In genomic region chr5:104460456-104460838, GRCm38 (mm10) we compare ENCODE assay signal across 7 mouse cellular contexts. TPM values are rescaled to one million over a fixed set of nuclear protein-coding genes. Genes with fewer than 3 reads are reported as not detected.
A peak's percentile ranks its signal among the peaks of the same experiment; 100 is the strongest.
DNase-seq lines count a peak whose midpoint lies in the region; ATAC-seq and TF ChIP-seq lines count a peak whose summit lies in the region.

No protein-coding gene starts in this region.

- no peak for TF ChIP-seq EP300 in stomach, postnatal 0 days (optimal IDR thresholded peaks at IDR 0.05)

- H3K4me1 ChIP-seq in megakaryocyte, embryonic 14.5 days: peaks cover 21% of the 10 kb centered on the region
- H3K4me1 ChIP-seq in heart, embryonic 14.5 days (ENCODE audit: control insufficient read depth in 2 of 2, insufficient read depth in 2 of 2, low read length in 2 of 2): peaks cover 0 to 11% of the 10 kb centered on the region in 2 experiments; a peak in 2 of 4 replicates
- no peaks in the 10 kb centered on the region for H3K4me1 ChIP-seq in liver, embryonic 11.5 days (replicated peaks; ENCODE audit: control insufficient read depth, insufficient read depth, low read length)
- no peaks in the 10 kb centered on the region for H3K4me1 ChIP-seq in stomach, postnatal 0 days (replicated peaks; ENCODE audit: control insufficient read depth, insufficient read depth)

- ATAC-seq in megakaryocyte, adult 5-6 weeks (ENCODE audit: poor library complexity, severe bottlenecking): no peak
- ATAC-seq in heart, embryonic 14.5 days (ENCODE audit: insufficient number of reproducible peaks, insufficient read depth, low FRiP score, low read depth): no peak
- no peak for ATAC-seq in liver, embryonic 11.5 days (replicated peaks; ENCODE audit: low FRiP score)
- ATAC-seq in stomach, postnatal 0 days (ENCODE audit: low FRiP score, low TSS enrichment): no peak

- no peak for DNase-seq in liver, embryonic 11.5 days (ENCODE audit: low spot score)
- no peak for DNase-seq in stomach, postnatal 0 days (ENCODE audit: low spot score)
- DNase-seq in yolk sac, embryonic 10.5 days (ENCODE audit: low spot score): no peak
- no peak for DNase-seq in layer of hippocampus, adult 11-12 months (ENCODE audit: low spot score)

- H3K4me2 ChIP-seq in heart, embryonic 14.5 days (ENCODE audit: low read length): peak overlapping the region; percentile 84
- H3K4me2 ChIP-seq in liver, embryonic 11.5 days: peak overlapping the region; percentile 78
- H3K4me2 ChIP-seq in stomach, postnatal 0 days (replicated peaks; ENCODE audit: low read depth): peak overlapping the region; percentile 85

- peak overlapping the region; percentile 97 for H3K9ac ChIP-seq in heart, embryonic 14.5 days (ENCODE audit: low read length)
- peak overlapping the region; percentile 63; the same call in 1 of the 2 replicates for H3K9ac ChIP-seq in liver, embryonic 11.5 days (ENCODE audit: low read depth, low read length)
- H3K9ac ChIP-seq in stomach, postnatal 0 days (ENCODE audit: low read length): peak overlapping the region; percentile 91

- TF ChIP-seq CTCF in stomach, postnatal 0 days (IDR thresholded peaks at IDR 0.05; ENCODE audit: low read depth): no peak

- H3K9me3 ChIP-seq in megakaryocyte, embryonic 14.5 days: peaks cover 5% of the 10 kb centered on the region
- H3K9me3 ChIP-seq in heart, embryonic 14.5 days (ENCODE audit: control insufficient read depth, low read length): 0 out of 2 replicates have a peak, but pooled peaks cover 3% of the 10 kb centered on the region
- H3K9me3 ChIP-seq in liver, embryonic 11.5 days (ENCODE audit: control insufficient read depth, low read length): no peaks in the 10 kb centered on the region
- H3K9me3 ChIP-seq in stomach, postnatal 0 days (ENCODE audit: control insufficient read depth, low read length): no peaks in the 10 kb centered on the region

- peak overlapping the region; percentile 99 for H3K4me3 ChIP-seq in megakaryocyte, embryonic 14.5 days (replicated peaks)
- peak overlapping the region; percentile 92 to 93 for H3K4me3 ChIP-seq in heart, embryonic 14.5 days (ENCODE audit: control insufficient read depth in 1 of 2, insufficient read depth in 1 of 2, low read depth in 1 of 2, low read length in 2 of 2)
- H3K4me3 ChIP-seq in liver, embryonic 11.5 days (ENCODE audit: low read depth, low read length): peak overlapping the region; percentile 68
- peak overlapping the region; percentile 73 for H3K4me3 ChIP-seq in stomach, postnatal 0 days (ENCODE audit: low read depth, low read length)

- WGBS in heart, embryonic 14.5 days: 30% methylated on average over 3 of the region's 3 CpGs
- WGBS in liver, embryonic 11.5 days: 41% methylated on average over 3 of the region's 3 CpGs
- WGBS in stomach, postnatal 0 days: 21% methylated on average over 3 of the region's 3 CpGs

- H3K27me3 ChIP-seq in megakaryocyte, embryonic 14.5 days (replicated peaks): peaks cover 14% of the 10 kb centered on the region
- no peaks in the 10 kb centered on the region for H3K27me3 ChIP-seq in heart, embryonic 14.5 days (ENCODE audit: control insufficient read depth, insufficient read depth, low read length)
- H3K27me3 ChIP-seq in liver, embryonic 11.5 days (replicated peaks; ENCODE audit: control insufficient read depth, insufficient read depth, low read length): peaks cover 12% of the 10 kb centered on the region; the same call in 1 of the 2 replicates
- H3K27me3 ChIP-seq in stomach, postnatal 0 days (ENCODE audit: control insufficient read depth, insufficient read depth, low read length): no peaks in the 10 kb centered on the region

- H3K27ac ChIP-seq in heart, embryonic 14.5 days (replicated peaks in 1 of 2; ENCODE audit: control insufficient read depth in 1 of 2, insufficient read depth in 1 of 2, low read depth in 2 of 2, low read length in 2 of 2): peak overlapping the region; percentile 28 to 82; a peak in 2 of 4 replicates
- H3K27ac ChIP-seq in liver, embryonic 11.5 days (ENCODE audit: low read depth, low read length): no peak overlapping the region
- peak overlapping the region; percentile 95; the same call in 1 of the 2 replicates for H3K27ac ChIP-seq in stomach, postnatal 0 days (replicated peaks)

- H3K36me3 ChIP-seq in megakaryocyte, embryonic 14.5 days (replicated peaks; ENCODE audit: low read length): peaks cover 26% of the 10 kb centered on the region
- H3K36me3 ChIP-seq in heart, embryonic 14.5 days (ENCODE audit: control insufficient read depth, insufficient read depth, low read length): peaks cover 12% of the 10 kb centered on the region
- peaks cover 2% of the 10 kb centered on the region; the same call in 1 of the 2 replicates for H3K36me3 ChIP-seq in liver, embryonic 11.5 days (ENCODE audit: control insufficient read depth, insufficient read depth, low read length)
- H3K36me3 ChIP-seq in stomach, postnatal 0 days (ENCODE audit: control insufficient read depth, insufficient read depth, low read length): peaks cover 4% of the 10 kb centered on the region; the same call in 1 of the 2 replicates

RNA-seq across cellular contexts. Expression of gene Pkd2, which starts 1.2 kb away (rescaled TPM):
- 0.92 and 1.2 TPM in 2 replicates for polyA plus RNA-seq in megakaryocyte, embryonic 14.5 days (2012; ENCODE audit: insufficient read depth, low replicate concordance)
- total RNA-seq in megakaryocyte, adult 5-6 weeks (2015): 1.8 and 3.0 TPM in 2 replicates
- total RNA-seq in megakaryocyte, adult 5-6 weeks (2017): 3.3 and 3.4 TPM in 2 replicates
- 14.6 and 15.3 TPM in 2 replicates for polyA plus RNA-seq in heart, embryonic 14.5 days (2014; fragmentation: Nextera tagmentation; extraction: Ambion mirVana)
- polyA plus RNA-seq in liver, embryonic 11.5 days (2014; fragmentation: Nextera tagmentation; extraction: Ambion mirVana): 6.8 and 6.9 TPM in 2 replicates
- 5.5 and 6.4 TPM in 2 replicates for polyA plus RNA-seq in stomach, postnatal 0 days (2015; fragmentation: Nextera tagmentation; extraction: Ambion mirVana)

RNA-seq across cellular contexts. Expression of gene Spp1, which starts 25.5 kb away (rescaled TPM):
- 5.8 TPM in 1 of 2 replicates, not detected in the other for polyA plus RNA-seq in megakaryocyte, embryonic 14.5 days (2012; ENCODE audit: insufficient read depth, low replicate concordance)
- 16.5 and 20.4 TPM in 2 replicates for total RNA-seq in megakaryocyte, adult 5-6 weeks (2015)
- total RNA-seq in megakaryocyte, adult 5-6 weeks (2017): 9.6 and 11.2 TPM in 2 replicates
- polyA plus RNA-seq in heart, embryonic 14.5 days (2014; fragmentation: Nextera tagmentation; extraction: Ambion mirVana): 12.8 and 72.4 TPM in 2 replicates
- 2.9 and 4.4 TPM in 2 replicates for polyA plus RNA-seq in liver, embryonic 11.5 days (2014; fragmentation: Nextera tagmentation; extraction: Ambion mirVana)
- 198 and 233 TPM in 2 replicates for polyA plus RNA-seq in stomach, postnatal 0 days (2015; fragmentation: Nextera tagmentation; extraction: Ambion mirVana)

RNA-seq across cellular contexts. Expression of gene BC005561, which starts 47.7 kb away (rescaled TPM):
- 0.51 TPM in 1 of 2 replicates, not detected in the other for polyA plus RNA-seq in megakaryocyte, embryonic 14.5 days (2012; ENCODE audit: insufficient read depth, low replicate concordance)
- 3.3 and 5.6 TPM in 2 replicates for total RNA-seq in megakaryocyte, adult 5-6 weeks (2015)
- total RNA-seq in megakaryocyte, adult 5-6 weeks (2017): 3.5 and 4.5 TPM in 2 replicates
- polyA plus RNA-seq in heart, embryonic 14.5 days (2014; fragmentation: Nextera tagmentation; extraction: Ambion mirVana): 7.9 and 9.0 TPM in 2 replicates
- polyA plus RNA-seq in liver, embryonic 11.5 days (2014; fragmentation: Nextera tagmentation; extraction: Ambion mirVana): 8.9 and 9.1 TPM in 2 replicates
- 4.9 and 5.8 TPM in 2 replicates for polyA plus RNA-seq in stomach, postnatal 0 days (2015; fragmentation: Nextera tagmentation; extraction: Ambion mirVana)
